Mouse (Mus musculus): ENCODE measurements at regions not wholly inside any gene's neighbourhood (a gene's known extent, or its start where the extent isn't known, plus 50 kb on each side); places are given as distances from the start of the nearest gene placed in this dataset.

DNA sequence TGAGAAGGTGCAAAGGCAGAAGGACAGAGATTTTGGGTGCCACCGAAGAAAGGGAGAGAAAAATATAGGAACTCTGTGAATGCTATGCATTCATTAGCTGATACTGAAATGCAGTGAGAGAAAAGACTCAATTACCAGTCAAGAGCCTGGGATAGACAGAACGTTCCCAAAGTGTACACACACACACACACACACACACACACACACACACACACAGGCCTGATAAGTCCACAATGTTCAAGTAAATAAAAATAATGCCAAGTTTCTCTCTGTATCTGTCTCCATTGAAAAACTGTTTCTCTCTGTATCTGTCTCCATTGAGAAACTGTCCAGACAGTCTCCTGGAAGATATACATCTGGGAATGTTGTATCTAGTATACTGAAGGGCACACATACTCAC is 124.1 kb downstream of the Hlx start:
- ATAC-seq (ENCODE audit: poor library complexity, severe bottlenecking) = no peak

DNA sequence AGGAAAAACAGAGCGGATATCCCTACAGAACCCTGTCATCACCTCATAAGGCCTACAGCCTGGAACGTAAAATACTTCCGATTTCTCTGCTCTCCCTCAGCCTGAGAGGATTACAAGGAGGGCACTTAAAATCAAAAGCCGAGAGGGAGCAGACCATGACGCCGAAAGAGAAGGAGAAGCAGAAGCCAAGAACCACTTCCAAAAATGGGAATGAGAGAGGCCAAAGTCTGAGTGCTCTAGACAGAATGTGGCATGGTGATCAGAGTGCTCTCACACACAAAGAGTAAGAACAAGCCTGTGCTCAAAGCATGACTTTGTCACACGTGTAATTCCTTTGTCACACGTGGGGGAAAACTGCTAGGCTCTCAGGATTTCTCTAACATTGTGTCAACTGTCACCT is 125.9 kb downstream of the Hlx start:
- ATAC-seq (ENCODE audit: poor library complexity, severe bottlenecking) = no peak

DNA sequence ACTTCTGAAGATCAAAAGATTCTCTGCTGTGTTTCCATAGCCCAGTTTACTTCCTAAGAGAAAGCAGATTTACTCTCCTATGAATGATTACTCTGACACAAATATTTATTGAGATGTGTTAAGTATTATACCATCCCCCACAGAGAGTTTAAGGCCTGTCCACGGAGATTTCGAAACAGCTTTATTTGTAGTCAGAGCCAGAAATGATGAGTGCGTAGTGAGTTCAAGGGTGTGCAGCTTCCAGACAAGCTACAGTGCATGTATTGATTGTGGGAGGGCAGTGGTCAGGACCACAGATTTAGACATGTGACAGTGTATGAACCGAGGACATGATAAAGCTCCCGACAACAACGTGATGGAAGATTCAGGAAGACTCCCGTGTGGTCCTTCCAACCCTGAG is 126.8 kb downstream of the Hlx start:
- ATAC-seq (ENCODE audit: poor library complexity, severe bottlenecking) = no peak

DNA sequence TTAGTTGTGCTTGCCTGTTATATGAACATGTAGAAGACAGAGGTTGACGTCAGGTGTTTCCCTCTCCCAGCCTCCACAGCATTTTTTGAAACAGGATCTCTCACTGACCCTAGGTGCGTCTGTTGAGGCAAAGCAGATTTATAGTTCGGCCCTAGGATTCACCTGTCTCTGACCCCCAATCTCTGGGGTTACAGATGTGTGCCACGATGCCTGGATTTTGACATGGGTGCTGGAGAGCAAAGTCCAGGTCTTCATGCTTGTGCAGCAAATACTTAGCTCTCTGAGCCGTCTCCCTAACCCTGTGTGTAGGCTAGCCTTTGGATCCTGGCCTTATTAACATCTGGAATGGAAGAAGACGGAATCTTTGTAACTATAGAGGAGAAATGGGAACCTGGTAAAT is 129.3 kb downstream of the Hlx start:
- no peak for ATAC-seq (ENCODE audit: poor library complexity, severe bottlenecking)

DNA sequence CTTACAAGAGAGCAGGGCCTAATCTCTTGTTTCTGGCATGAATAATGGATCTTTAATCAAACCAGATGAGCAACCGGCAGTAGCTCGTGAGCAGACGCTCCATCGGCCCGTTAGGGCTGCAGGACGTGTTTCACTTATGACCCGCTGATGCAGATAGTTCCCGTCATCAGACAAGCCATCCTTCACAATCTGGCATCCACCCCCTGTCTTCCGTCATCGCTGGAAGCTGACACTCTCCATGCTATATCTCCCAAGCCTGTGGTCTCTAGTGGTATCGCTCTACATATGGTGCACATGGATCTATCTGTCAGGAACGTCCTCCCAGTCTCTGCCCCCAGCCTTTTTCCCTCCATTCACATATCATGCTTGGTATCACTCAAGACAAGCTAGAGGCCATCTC is 137.0 kb downstream of the Hlx start:
- no peak for ATAC-seq (ENCODE audit: poor library complexity, severe bottlenecking)

DNA sequence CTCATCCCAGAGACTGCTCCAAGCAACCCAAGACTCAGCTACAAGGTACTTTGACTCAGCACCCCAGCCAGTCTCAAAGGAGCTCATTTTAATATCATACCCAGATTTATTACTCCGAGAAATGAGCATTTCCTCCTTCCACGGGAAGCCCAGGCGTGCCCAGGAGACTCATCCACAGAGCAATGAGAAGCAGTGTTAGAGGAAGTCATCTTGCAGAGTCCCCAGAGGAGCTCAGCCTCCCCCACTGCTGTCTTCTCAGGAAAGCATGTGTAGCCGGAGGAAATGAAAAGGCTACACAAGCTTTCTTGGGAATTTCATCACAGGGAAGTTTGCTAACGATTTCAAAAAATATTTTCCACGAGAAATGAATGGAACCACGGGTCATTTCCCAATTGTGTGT is 141.8 kb downstream of the Hlx start:
- ATAC-seq (ENCODE audit: poor library complexity, severe bottlenecking) = peak; percentile 59

DNA sequence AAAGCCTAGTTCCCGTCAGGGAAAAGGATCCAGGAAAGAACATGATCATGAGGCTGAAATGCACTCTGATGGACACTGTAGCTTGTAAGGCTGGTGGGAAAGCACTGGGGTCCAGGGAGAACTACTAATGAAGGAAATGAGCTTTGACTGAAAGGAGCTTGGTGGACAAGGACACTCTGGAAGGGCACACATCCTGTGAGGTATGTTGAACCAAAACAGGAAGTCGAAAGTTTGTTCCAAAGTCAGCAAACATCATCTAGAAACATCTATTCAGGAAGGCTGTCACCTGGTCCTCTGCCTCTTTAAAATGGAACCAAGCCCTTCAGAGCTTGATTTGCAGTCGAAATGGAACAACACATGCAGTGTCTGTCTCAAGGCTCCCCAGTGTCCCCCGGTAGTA is 143.1 kb downstream of the Hlx start:
- no peak for ATAC-seq (ENCODE audit: poor library complexity, severe bottlenecking)

DNA sequence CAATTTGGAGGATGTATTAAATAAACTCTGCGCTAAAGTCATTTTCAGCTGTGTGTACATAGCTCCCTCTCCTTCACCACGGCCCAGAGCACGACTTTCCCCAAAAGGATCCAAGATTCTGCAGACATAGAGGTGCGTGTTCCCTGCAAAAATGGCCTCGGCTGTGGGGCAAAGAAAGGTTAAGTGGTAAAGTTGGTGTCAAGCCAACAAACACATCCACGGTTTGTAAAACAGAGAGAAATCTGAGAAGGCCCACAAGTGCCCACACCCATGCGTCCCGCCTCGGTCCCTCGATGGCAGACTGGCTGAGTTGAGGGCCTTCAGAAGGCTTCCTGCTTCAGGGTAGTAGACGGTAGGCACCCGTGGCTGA is 147.9 kb downstream of the Hlx start:
- no peak for ATAC-seq (ENCODE audit: poor library complexity, severe bottlenecking)

DNA sequence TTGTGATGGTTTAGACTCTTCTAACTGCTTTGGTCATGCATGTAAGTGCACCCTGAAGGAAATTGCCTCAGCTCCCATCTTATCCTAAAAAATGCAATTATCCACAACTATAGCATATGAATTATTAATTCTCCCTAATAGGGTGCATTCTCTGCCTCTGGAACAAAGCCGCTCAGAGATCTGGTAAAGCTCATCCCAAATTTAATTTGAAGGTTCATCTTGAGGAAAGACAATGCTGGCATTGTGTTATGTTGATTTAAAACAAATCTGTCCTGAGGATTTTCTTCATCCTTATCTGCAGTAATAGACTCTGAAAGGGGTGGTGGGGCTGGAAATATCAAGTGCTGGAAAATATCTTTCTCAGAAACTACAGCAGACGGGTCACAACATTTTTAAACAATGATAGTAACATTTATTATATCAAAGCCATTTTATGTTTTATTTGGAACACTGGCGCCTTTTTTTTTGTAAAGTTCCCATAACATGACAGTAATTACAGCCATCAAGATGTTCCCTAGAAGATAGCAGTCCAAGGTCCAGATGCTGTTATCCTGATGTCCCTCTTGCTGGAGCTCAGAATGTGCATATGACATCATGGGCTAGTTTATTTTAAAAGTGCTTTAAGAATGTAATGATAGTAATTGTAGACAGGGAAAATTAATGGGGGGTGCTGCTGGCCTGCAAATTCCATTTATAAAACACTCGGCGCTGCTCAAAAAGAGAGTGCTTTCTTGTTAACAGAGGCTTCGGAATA is 148.5 kb downstream of the Hlx start:
- no peak for ATAC-seq (ENCODE audit: poor library complexity, severe bottlenecking)

DNA sequence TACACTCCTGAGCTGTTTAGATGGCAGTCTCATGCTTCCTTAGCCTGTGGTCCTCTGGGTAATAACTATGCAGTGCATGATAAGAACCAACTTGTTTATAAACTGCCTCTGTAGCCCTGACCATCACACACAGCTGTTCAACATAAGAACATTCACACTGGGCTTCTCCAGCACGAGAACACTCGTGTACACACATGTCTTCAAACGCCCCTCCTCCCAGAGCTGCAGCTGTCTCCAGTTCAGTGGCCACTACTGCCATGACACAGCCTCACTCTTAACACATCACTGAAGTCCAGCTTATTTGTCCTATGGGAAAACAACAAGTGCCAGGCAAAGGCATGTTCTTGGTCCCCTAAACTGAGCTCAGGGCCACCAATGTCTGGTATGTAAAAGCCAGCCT is 152.9 kb downstream of the Hlx start:
- no peak for ATAC-seq (ENCODE audit: poor library complexity, severe bottlenecking)

DNA sequence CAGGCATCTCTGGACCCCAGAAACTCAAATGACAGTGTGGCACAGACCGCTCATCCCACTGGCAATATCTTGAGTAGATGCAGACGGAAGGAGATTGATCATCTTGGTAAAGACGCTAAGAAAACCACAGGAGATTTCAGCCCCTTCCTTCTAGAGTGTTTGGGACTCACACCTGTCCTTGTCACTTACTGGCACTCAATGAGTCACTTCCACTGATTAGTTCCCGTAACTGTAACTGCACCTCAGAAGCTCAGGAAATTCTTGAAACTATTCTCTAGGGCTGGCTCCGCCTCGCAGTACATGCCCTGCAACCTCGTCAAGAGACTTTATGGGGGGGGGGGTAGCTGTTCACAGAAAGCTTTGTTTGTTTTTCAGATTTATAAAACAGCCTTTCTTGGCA is 155.9 kb downstream of the Hlx start:
- ATAC-seq (ENCODE audit: poor library complexity, severe bottlenecking) = no peak

DNA sequence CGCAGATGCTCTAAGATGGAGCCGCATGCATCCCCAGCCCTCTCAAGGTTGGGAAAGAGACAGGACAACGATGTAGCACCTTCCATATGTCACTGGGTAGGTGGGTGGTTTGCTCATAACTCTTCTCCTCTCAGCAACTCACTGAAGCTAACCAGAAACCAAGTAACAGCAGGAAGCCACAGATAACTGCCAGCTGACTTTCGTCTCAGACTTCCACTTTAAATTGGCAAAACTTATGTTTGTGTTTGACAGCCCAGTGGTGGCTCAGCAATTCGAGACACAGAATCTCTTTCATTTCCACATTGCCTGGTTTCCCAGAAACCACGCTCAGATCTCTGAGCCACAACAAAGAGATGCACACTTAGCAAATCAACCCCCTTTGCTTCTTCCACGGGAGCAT is 159.1 kb downstream of the Hlx start:
- ATAC-seq (ENCODE audit: poor library complexity, severe bottlenecking) = peak; percentile 72

DNA sequence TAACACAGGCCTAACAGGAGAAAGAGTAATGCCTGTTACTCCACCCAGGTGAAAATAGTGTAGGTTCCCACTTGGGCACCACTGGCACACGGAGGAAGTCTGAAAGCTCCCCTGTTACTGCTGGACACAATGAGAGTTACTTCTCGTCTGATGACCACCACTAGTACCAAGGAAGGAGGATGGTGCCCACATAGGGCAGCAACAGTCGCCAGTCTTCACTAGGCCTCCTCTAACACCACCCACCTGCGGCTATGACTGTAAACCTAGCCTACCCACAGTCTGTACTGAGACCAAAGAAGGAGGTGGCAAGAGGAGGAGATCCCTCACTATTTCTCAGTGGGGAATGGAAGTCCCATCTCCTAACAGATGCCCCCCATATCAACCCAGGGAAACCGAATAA is 161.7 kb downstream of the Hlx start:
- no peak for ATAC-seq (ENCODE audit: poor library complexity, severe bottlenecking)

DNA sequence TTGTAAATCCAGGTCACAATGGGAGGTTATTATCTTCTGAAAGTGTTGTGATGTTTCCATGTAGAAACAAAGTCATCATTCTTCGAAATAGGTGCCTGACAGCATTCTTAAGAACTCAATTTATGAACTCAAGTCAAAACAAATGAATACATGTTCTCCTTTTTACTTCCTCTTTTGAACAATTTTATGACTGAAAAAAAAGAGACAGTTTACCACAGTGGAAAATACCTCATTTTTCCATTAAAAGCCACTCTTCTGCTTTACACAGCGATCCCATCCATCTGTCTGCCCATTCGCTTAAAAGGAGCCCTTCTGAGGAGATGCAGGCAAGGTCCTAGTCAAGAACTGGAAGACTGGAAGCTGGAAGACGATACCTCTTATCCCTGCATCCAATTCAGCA is 169.5 kb downstream of the Hlx start:
- ATAC-seq (ENCODE audit: poor library complexity, severe bottlenecking) = peak; percentile 78

DNA sequence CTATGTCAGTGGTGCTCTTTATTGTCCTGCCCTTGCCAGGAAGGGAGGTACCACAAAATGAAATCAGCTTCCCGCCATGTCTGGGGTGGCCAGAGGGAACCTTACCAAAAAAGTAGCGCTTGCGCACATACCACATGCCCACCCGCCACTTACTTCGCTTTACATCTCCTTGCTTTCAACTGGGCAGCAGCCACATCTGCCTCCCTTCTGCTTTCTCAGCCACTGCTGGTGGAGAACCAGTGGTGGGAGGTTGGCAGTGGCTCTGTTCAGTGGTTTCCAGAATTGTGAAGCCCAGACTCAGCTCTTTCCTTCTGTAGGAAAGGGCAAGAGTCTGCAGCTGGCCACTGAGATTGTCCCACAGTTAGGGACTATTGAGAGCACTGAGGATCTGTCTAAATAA is 170.2 kb downstream of the Hlx start:
- ATAC-seq (ENCODE audit: poor library complexity, severe bottlenecking) = peak; percentile 55

DNA sequence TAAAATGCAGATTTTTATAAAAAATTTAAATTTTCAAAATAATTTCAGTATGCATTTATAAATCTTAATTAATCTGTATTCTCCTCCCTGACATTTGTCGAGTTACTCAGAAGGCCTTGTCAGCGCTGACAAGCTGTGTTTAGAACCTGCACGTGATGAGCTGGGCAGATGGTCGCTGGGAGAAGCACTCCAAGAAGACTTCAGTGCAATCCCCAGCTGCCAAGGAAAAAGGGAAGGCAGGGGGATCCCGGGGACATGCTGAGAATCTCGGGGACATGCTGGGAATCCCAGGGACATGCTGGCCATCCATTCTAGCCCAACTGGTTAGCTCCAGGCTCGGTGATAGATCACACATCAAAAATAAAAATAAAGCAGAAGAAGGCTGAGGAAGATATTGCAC is 172.9 kb downstream of the Hlx start:
- no peak for ATAC-seq (ENCODE audit: poor library complexity, severe bottlenecking)

DNA sequence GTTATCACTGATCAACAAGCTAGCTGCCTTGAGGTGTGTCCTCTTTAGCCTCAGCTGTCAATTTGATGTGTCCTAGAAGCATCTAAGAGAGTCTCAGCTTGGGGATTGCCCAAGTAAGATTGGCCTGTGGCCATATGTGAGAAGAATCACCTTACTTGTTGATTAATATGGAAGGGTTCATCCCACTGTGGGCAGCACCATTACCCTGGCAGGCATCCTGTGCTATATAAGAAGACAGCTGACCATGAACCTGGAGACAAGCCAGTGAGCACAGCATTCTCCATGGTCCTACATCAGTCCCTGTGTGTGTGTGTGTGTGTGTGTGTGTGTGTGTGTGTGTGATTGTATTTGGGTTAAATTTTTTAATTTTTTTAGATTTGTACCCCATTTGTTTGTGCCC is 178.6 kb downstream of the Hlx start:
- no peak for ATAC-seq (ENCODE audit: poor library complexity, severe bottlenecking)

DNA sequence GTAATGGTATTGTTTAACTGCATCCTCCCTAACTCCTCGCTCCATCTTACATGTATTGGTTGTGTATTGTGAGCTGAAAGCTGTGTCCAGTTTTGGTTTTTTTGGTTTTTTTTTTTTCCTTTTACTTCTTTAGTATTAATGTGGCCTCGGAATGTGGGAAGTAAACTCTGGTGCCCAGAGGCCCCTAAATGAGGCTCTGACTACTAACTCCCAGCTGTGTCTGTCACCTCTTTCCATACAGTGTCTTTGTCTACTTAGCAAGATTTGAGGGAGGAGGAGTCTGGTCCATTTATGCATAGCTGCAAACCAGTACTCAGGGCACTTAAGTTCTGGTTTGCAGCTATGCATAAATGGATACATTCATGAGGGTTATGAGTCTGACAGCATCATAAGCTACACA is 181.9 kb downstream of the Hlx start:
- no peak for ATAC-seq (ENCODE audit: poor library complexity, severe bottlenecking)

DNA sequence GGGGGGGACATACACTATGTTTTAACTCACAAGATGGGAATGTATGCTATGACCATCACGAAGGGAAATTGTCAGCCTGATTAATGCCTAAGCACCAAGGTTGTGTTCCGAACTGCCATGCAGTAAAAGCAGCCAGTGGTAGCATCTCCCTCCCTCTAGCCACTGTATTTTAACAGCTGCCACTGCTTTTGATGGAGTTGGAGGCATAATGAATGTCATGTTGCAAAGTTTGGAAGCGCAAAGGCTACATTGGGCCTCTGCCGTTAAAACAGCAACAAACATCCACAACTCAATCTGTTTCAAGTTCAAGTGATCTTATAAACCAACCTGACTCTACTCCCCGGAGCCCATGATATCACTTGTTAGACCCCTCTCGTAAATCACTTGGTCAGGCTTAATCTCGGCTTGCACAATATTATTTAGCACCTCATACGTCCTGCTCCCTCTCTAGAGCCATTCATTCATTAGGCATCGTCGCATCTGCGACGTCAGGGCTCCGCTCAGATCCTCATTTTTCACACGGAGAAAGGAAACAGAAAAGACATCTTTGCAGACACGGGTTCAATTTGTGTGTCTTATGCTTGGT is 184.7 kb downstream of the Hlx start:
- ATAC-seq (ENCODE audit: poor library complexity, severe bottlenecking) = no peak

DNA sequence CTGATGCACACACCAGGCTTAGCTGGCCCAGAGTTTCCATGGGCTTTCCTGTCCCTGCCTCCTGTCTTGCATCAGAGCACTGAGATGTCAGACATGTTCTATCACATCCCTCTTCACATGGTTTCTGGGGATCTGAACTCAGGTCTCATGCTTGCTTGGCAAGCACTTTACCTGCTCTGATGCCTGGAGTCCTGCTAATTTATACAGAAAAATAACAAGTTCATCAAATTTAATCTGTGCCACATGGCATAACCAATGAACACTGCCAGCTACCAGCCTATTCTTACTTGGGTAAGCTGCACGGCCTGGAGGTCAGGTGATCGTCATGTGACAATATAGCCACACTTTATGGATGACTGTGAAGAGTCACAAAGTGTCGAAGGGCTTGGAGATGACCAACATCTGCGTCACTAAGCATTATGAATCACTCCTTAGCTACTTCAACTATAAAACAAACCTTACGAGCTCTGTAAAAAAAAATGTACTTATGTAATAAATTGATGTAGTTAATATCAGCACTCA is 186.2 kb downstream of the Hlx start:
- ATAC-seq (ENCODE audit: poor library complexity, severe bottlenecking) = no peak

DNA sequence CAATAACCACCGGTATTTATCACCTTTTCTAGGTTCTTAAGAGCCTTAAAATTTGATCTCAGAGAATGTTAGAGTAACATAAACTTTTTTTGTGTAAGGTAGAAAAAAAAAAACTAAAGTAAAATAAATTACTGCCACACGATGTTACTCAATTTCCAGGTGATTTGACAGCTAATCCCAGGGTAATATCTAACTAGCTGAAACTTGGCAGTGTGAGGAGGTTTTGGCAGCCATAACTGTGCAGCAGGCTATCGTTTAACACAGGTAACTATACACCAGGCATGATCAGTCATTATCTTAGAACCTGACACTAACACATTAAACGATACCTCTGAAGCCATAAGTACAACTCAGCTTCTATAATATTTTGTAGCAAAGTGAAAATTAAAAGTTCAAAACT is 187.3 kb downstream of the Hlx start:
- no peak for ATAC-seq (ENCODE audit: poor library complexity, severe bottlenecking)

DNA sequence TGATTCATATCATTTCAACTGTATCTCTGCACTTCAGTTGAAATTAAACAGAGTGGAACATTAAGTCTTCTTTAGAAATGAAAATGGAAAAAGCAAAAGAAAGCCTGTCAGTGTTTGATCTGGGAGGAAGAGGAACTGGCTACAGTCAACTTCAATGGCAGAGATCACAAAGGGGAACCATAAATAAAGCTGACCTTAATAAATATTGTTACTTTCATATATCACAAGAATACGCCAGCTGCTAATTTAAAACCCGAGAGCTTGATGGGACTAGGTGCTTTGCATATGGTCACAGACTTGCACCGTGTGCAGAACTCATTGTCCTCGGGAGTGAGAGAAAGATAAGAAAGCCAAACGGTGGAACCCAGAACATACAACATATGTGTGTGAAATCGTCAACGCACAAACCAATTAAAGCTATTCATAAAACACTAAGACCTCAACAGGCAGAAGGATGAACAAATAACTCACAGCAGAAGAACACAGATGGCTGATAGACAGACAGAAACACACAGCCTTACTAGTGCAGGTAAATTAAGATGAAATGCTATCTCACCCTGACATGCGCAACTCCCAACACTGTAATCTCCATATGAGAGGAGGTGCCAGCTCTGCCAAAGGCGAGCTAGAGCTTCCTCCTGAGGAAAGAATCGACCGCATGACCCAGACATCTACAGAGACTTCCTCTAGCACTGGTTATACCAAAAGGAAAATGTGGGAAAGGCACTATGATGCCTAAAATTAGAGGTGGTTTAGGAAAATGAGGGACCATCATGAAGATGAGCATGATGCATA is 189.9 kb downstream of the Hlx start:
- ATAC-seq (ENCODE audit: poor library complexity, severe bottlenecking) = peak; percentile 83

Data from megakaryocyte, adult 5-6 weeks (primary cell).